Mouse (Mus musculus): Measurements from ENCODE around the gene Slc4a2. TPM values are rescaled to one million over a fixed set of nuclear protein-coding genes. Genes with fewer than 3 reads are reported as not detected.
A peak's percentile ranks its signal among the peaks of the same experiment; 100 is the strongest.

Gene Slc4a2
- total RNA-seq, 1 experiment from 2014 or later, result 24.3 TPM

- ATAC-seq (replicated peaks in 1 of 2; ENCODE audit: insufficient read depth in 1 of 2, low FRiP score in 2 of 2, low TSS enrichment in 1 of 2, low read depth in 1 of 2, poor library complexity in 2 of 2, severe bottlenecking in 2 of 2), result peak; percentile 58 to 64
These were observed 7.4 kb upstream of the Slc4a2 start for GRCm38 (mm10) chr5:24416222-24416736.

GRCm38 (mm10) chr5:24417587-24417986 lies 6.0 kb upstream of the Slc4a2 start:
- no peak for ATAC-seq (replicated peaks in 1 of 2; ENCODE audit: insufficient read depth in 1 of 2, low FRiP score in 2 of 2, low TSS enrichment in 1 of 2, low read depth in 1 of 2, poor library complexity in 2 of 2, severe bottlenecking in 2 of 2)

- no peak for ATAC-seq (replicated peaks in 1 of 2; ENCODE audit: insufficient read depth in 1 of 2, low FRiP score in 2 of 2, low TSS enrichment in 1 of 2, low read depth in 1 of 2, poor library complexity in 2 of 2, severe bottlenecking in 2 of 2)
These were observed 3.3 kb upstream of the Slc4a2 start for GRCm38 (mm10) chr5:24420381-24420780.

GRCm38 (mm10) chr5:24424004-24424781 lies 556 bp downstream of the Slc4a2 start:
- ATAC-seq (replicated peaks in 1 of 2; ENCODE audit: insufficient read depth in 1 of 2, low FRiP score in 2 of 2, low TSS enrichment in 1 of 2, low read depth in 1 of 2, poor library complexity in 2 of 2, severe bottlenecking in 2 of 2), result no peak; a peak in 1 of 4 replicates

- peak; percentile 8 to 18; a peak in 1 of 4 replicates for ATAC-seq (replicated peaks in 1 of 2; ENCODE audit: insufficient read depth in 1 of 2, low FRiP score in 2 of 2, low TSS enrichment in 1 of 2, low read depth in 1 of 2, poor library complexity in 2 of 2, severe bottlenecking in 2 of 2)
These were observed 1.3 kb downstream of the Slc4a2 start for GRCm38 (mm10) chr5:24424861-24425411.

GRCm38 (mm10) chr5:24425421-24426036 lies 1.9 kb downstream of the Slc4a2 start:
- ATAC-seq (replicated peaks in 1 of 2; ENCODE audit: insufficient read depth in 1 of 2, low FRiP score in 2 of 2, low TSS enrichment in 1 of 2, low read depth in 1 of 2, poor library complexity in 2 of 2, severe bottlenecking in 2 of 2), result peak in 1 of 2 experiments; percentile 8; a peak in 1 of 4 replicates

- ATAC-seq (replicated peaks in 1 of 2; ENCODE audit: insufficient read depth in 1 of 2, low FRiP score in 2 of 2, low TSS enrichment in 1 of 2, low read depth in 1 of 2, poor library complexity in 2 of 2, severe bottlenecking in 2 of 2), result no peak
These were observed 2.4 kb downstream of the Slc4a2 start for GRCm38 (mm10) chr5:24426037-24426432.

GRCm38 (mm10) chr5:24426556-24427284 lies 3.1 kb downstream of the Slc4a2 start:
- ATAC-seq (replicated peaks in 1 of 2; ENCODE audit: insufficient read depth in 1 of 2, low FRiP score in 2 of 2, low TSS enrichment in 1 of 2, low read depth in 1 of 2, poor library complexity in 2 of 2, severe bottlenecking in 2 of 2), result no peak

GRCm38 (mm10) chr5:24427285-24427633 lies 3.6 kb downstream of the Slc4a2 start:
- ATAC-seq (replicated peaks in 1 of 2; ENCODE audit: insufficient read depth in 1 of 2, low FRiP score in 2 of 2, low TSS enrichment in 1 of 2, low read depth in 1 of 2, poor library complexity in 2 of 2, severe bottlenecking in 2 of 2), result no peak

- no peak for ATAC-seq (replicated peaks in 1 of 2; ENCODE audit: insufficient read depth in 1 of 2, low FRiP score in 2 of 2, low TSS enrichment in 1 of 2, low read depth in 1 of 2, poor library complexity in 2 of 2, severe bottlenecking in 2 of 2)
These were observed 4.4 kb downstream of the Slc4a2 start for GRCm38 (mm10) chr5:24427981-24428402.

- ATAC-seq (replicated peaks in 1 of 2; ENCODE audit: insufficient read depth in 1 of 2, low FRiP score in 2 of 2, low TSS enrichment in 1 of 2, low read depth in 1 of 2, poor library complexity in 2 of 2, severe bottlenecking in 2 of 2), result no peak
These were observed 5.0 kb downstream of the Slc4a2 start for GRCm38 (mm10) chr5:24428596-24428995.

- no peak for ATAC-seq (replicated peaks in 1 of 2; ENCODE audit: insufficient read depth in 1 of 2, low FRiP score in 2 of 2, low TSS enrichment in 1 of 2, low read depth in 1 of 2, poor library complexity in 2 of 2, severe bottlenecking in 2 of 2)
These were observed 10.4 kb downstream of the Slc4a2 start for GRCm38 (mm10) chr5:24433993-24434392.

- ATAC-seq (replicated peaks in 1 of 2; ENCODE audit: insufficient read depth in 1 of 2, low FRiP score in 2 of 2, low TSS enrichment in 1 of 2, low read depth in 1 of 2, poor library complexity in 2 of 2, severe bottlenecking in 2 of 2), result no peak
These were observed 17.6 kb downstream of the Slc4a2 start for GRCm38 (mm10) chr5:24441187-24441586.

- ATAC-seq (replicated peaks in 1 of 2; ENCODE audit: insufficient read depth in 1 of 2, low FRiP score in 2 of 2, low TSS enrichment in 1 of 2, low read depth in 1 of 2, poor library complexity in 2 of 2, severe bottlenecking in 2 of 2), result no peak
These were observed 18.4 kb downstream of the Slc4a2 start for GRCm38 (mm10) chr5:24442029-24442428.

- ATAC-seq (replicated peaks in 1 of 2; ENCODE audit: insufficient read depth in 1 of 2, low FRiP score in 2 of 2, low TSS enrichment in 1 of 2, low read depth in 1 of 2, poor library complexity in 2 of 2, severe bottlenecking in 2 of 2), result no peak
These were observed 19.6 kb downstream of the Slc4a2 start for GRCm38 (mm10) chr5:24443204-24443603.

GRCm38 (mm10) chr5:24443927-24444326 lies 20.3 kb downstream of the Slc4a2 start:
- no peak for ATAC-seq (replicated peaks in 1 of 2; ENCODE audit: insufficient read depth in 1 of 2, low FRiP score in 2 of 2, low TSS enrichment in 1 of 2, low read depth in 1 of 2, poor library complexity in 2 of 2, severe bottlenecking in 2 of 2)

GRCm38 (mm10) chr5:24444746-24445427 lies 21.2 kb downstream of the Slc4a2 start, which contains the start of gene Fastk:
TSS of gene Fastk (minus strand) at chr5:24445287.
- ATAC-seq (replicated peaks in 1 of 2; ENCODE audit: insufficient read depth in 1 of 2, low FRiP score in 2 of 2, low TSS enrichment in 1 of 2, low read depth in 1 of 2, poor library complexity in 2 of 2, severe bottlenecking in 2 of 2), result peak; percentile 56 to 73

All from hematopoietic stem cell, adult 5-6 weeks (primary cell).